Mouse (Mus musculus) layer of hippocampus, adult 18-20 months (tissue): ENCODE measurements around the gene Zfp82. TPM values are rescaled to one million over a fixed set of nuclear protein-coding genes. Genes with fewer than 3 reads are reported as not detected.

ENCODE experiments used
- microRNA-seq, 2 experiments: library from miRNA; unstranded; fragments of <30 nt; microRNA quantifications; one replicate each; pipeline ENCODE4 v1.2.0; 2021
- total RNA-seq, 2 experiments: library from RNA; stranded (reverse); gene quantifications; 2 replicates each; pipeline ENCODE4 v1.2.3; 2021

The Zfp82 gene
- total RNA-seq, 2 experiments from 2014 or later: 4.7 to 4.9 TPM

Small RNA genes lying within 50 kb of the gene (microRNA-seq; reads per million reads assigned to microRNA genes)
- 0 reads per million in 2 experiments for gene Gm23368

Other genes with a start within 250 kb of the Zfp82 start
- gene Zfp940, start 219.2 kb downstream of the Zfp82 start, total RNA-seq: 10 to 100 TPM; 14.2 to 18.9 TPM
- 10 to 100 TPM; 17.4 to 21.0 TPM for gene Zfp420, start 212.9 kb downstream of the Zfp82 start, total RNA-seq
- 10 to 100 TPM; 19.7 to 19.8 TPM for gene Zfp27, start 166.3 kb downstream of the Zfp82 start, total RNA-seq
- gene Zfp383, start 164.7 kb downstream of the Zfp82 start, total RNA-seq: 10 to 100 TPM in 1 of 2 experiments, 1 to 10 TPM in 1; 8.0 to 10.0 TPM
- 10 to 100 TPM; 15.4 to 18.1 TPM for gene Zfp74, start 118.8 kb downstream of the Zfp82 start, total RNA-seq
- gene Zfp568, start 88.9 kb downstream of the Zfp82 start, total RNA-seq: 1 to 10 TPM; 3.5 to 4.5 TPM
- gene Zfp14, start 21.5 kb downstream of the Zfp82 start, total RNA-seq: 10 to 100 TPM in 1 of 2 experiments, 1 to 10 TPM in 1; 8.9 to 11.2 TPM
- gene Gm26920, start 17.5 kb upstream of the Zfp82 start, total RNA-seq: under 1 TPM in 1 of 2 experiments, not detected in 1; 0.64 TPM
- 1 to 10 TPM; 5.9 to 8.7 TPM for gene Zfp566, start 17.6 kb upstream of the Zfp82 start, total RNA-seq
- 10 to 100 TPM; 75.7 to 78.3 TPM for gene Zfp260, start 21.9 kb upstream of the Zfp82 start, total RNA-seq
- 10 to 100 TPM; 29.8 to 34.3 TPM for gene Zfp382, start 49.0 kb upstream of the Zfp82 start, total RNA-seq
- 10 to 100 TPM; 48.3 to 53.7 TPM for gene Zfp146, start 96.8 kb upstream of the Zfp82 start, total RNA-seq
- gene Cox7a1, start 111.2 kb upstream of the Zfp82 start, total RNA-seq: 1 to 10 TPM; 3.1 to 4.6 TPM
- gene Capns1, start 125.9 kb upstream of the Zfp82 start, total RNA-seq: 100 to 1,000 TPM; 205 to 227 TPM
- gene Polr2i, start 159.0 kb upstream of the Zfp82 start, total RNA-seq: 10 to 100 TPM; 55.1 to 59.8 TPM
- gene Tbcb, start 159.4 kb upstream of the Zfp82 start, total RNA-seq: 100 to 1,000 TPM; 128 to 131 TPM
- gene Ovol3, start 162.8 kb upstream of the Zfp82 start, total RNA-seq: not detected
- gene Thap8, start 207.2 kb upstream of the Zfp82 start, total RNA-seq: under 1 TPM in 1 of 2 experiments, not detected in 1; 0.33 TPM
- 1 to 10 TPM in 1 of 2 experiments, under 1 TPM in 1; 0.77 to 1.6 TPM for gene Wdr62, start 207.5 kb upstream of the Zfp82 start, total RNA-seq
- 100 to 1,000 TPM; 461 to 466 TPM for gene Clip3, start 218.8 kb upstream of the Zfp82 start, total RNA-seq
- gene Alkbh6, start 235.8 kb upstream of the Zfp82 start, total RNA-seq: 10 to 100 TPM; 55.2 to 63.0 TPM
- gene Syne4, start 241.9 kb upstream of the Zfp82 start, total RNA-seq: 10 to 100 TPM; 10.5 to 10.9 TPM
- gene E130208F15Rik, start 248.8 kb upstream of the Zfp82 start, total RNA-seq: under 1 TPM; 0.30 to 0.43 TPM